Mouse (Mus musculus) left cerebral cortex, adult 11 months (tissue): Measurements from ENCODE around the gene Gripap1.

Source experiments
- DNase-seq: peaks from one replicate; pipeline ENCODE4 v3.0.0; 2022; ENCODE audit warnings: low spot score

Gene Gripap1

GRCm38 (mm10) chrX:7867141-7867540, 77.6 kb downstream of the Gripap1 start:
- no peak for DNase-seq

- no peak for DNase-seq
These were observed 78.9 kb downstream of the Gripap1 start for GRCm38 (mm10) chrX:7868506-7868905.

DNA sequence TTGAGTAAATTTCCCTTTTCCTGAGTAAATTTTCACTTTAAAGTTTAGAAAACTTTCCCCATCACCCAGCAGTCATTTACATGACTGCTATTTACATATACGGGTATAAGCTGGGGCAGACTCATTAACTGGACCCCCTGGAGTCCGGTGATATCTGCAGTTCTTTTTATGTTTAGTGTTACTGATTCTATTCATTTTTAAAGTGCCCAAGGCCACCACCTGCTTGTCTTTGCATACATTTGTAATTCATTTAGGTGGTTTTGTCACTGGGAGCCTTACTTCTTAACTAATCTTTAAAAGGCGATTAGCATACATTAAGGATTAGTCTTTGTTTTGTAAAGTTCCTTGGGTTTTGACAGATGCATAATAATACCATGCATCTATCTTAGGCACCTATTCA, 80.3 kb downstream of the Gripap1 start:
- DNase-seq, result no peak
